Mouse (Mus musculus) liver, embryonic 15.5 days (tissue): ENCODE results near the gene Efr3b. TPM values are rescaled to one million over a fixed set of nuclear protein-coding genes. Genes with fewer than 3 reads are reported as not detected.

Source experiments
- ATAC-seq: fragments of 200-750 bp; cut with Nextera tagmentation; 2 replicates; pipeline ENCODE4 v1.8.0; 2017; ENCODE audit warnings: moderate number of reproducible peaks, mild to moderate bottlenecking, moderate library complexity; ENCODE audit not compliant: insufficient read depth
- H3K27ac ChIP-seq: fragments of 300-500 bp; sonication (generic); replicated peaks from 2 replicates; pipeline ENCODE4 v1.5.1; 2015; ENCODE audit warnings: mild to moderate bottlenecking, inconsistent platforms
- H3K27me3 ChIP-seq: fragments of 300-500 bp; sonication (generic); 2 replicates; pipeline ENCODE4 v1.6.1; 2015; ENCODE audit warnings: mild to moderate bottlenecking, inconsistent platforms
- H3K36me3 ChIP-seq: fragments of 300-500 bp; sonication (generic); replicated peaks from 2 replicates; pipeline ENCODE4 v1.6.1; 2015; ENCODE audit warnings: moderate library complexity, mild to moderate bottlenecking, inconsistent platforms
- H3K4me1 ChIP-seq: fragments of 300-500 bp; sonication (generic); replicated peaks from 2 replicates; pipeline ENCODE4 v1.6.1; 2015; ENCODE audit warnings: inconsistent platforms
- H3K4me2 ChIP-seq: fragments of 300-500 bp; sonication (generic); 2 replicates; pipeline ENCODE4 v1.6.1; 2015; ENCODE audit warnings: moderate library complexity, mild to moderate bottlenecking, inconsistent platforms
- H3K4me3 ChIP-seq: fragments of 300-500 bp; sonication (generic); replicated peaks from 2 replicates; pipeline ENCODE4 v1.5.1; 2015; ENCODE audit warnings: mild to moderate bottlenecking, inconsistent platforms
- H3K9ac ChIP-seq: fragments of 300-500 bp; sonication (generic); 2 replicates; pipeline ENCODE4 v1.6.1; 2015; ENCODE audit warnings: moderate library complexity, mild to moderate bottlenecking, inconsistent platforms
- H3K9me3 ChIP-seq: fragments of 300-500 bp; sonication (generic); replicated peaks from 2 replicates; pipeline ENCODE4 v1.6.1; 2016; ENCODE audit warnings: inconsistent platforms
- WGBS: fragments of 180-500 bp; shearing (Covaris S2); methylation state at CpG from one replicate; pipeline ENCODE4 v1.1.7; 2015; ENCODE audit warnings: mixed read lengths; ENCODE audit not compliant: insufficient replicate concordance; 5-methylcytosine and 5-hydroxymethylcytosine counted together
- polyA plus RNA-seq: library from polyadenylated mRNA; unstranded; fragments of >200 nt; fragmentation: Nextera tagmentation; extraction: Ambion mirVana; gene quantifications from 2 replicates; pipeline ENCODE4 v1.2.1, GENCODE M21; 2015

The Efr3b gene
- polyA plus RNA-seq, 1 experiment from 2014 or later = 0.09 TPM

DNA sequence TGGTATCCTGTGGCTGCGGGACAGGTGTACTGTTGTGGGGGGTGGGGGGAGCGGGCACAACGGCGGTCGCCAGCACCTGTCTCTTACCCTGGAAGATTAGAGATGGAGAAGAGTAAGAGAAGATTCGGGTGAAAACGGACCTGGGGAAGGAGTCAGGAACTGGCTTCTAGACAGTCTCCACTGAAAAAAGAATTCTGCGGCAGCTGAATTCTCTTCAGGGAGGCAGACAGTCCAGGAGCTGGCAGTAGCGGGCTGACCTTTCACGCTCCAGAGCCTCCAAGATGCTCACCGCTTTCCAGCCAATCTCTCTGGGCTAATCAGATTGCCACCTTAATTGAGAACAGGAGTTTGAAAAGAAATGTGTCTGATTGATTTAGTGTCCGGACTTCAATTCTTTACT lies 30.0 kb downstream of the Efr3b start:
- no peak for ATAC-seq
- Histone ChIP-seq H3K9ac (no peak overlapping the region), H3K4me3 (no peak overlapping the region), H3K4me1 (no peaks in the 10 kb centered on the region), H3K27me3 (no peaks in the 10 kb centered on the region), H3K36me3 (no peaks in the 10 kb centered on the region), H3K27ac (no peak overlapping the region), H3K9me3 (no peaks in the 10 kb centered on the region), H3K4me2 (no peak overlapping the region)
- WGBS = 74% methylated on average over 12 of the region's 12 CpGs

DNA sequence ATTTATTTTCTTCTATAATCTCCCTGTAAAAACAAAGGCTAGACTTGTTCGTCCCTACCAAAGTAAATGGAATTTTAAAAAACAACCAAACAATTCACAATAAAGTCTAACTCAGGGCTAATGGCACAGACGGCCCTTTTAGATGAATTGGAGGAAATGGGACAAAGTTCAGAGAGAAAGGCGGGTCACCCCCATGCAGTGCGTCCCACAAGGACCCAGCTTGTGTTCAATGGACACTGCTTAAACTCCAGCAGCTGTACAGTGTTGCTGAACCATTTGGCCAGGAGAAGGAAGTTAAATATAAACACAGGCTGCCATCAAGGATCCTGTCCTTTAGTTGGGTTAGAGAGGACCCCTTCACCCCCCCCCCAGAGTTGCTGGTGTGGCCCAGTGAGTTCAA lies 30.9 kb downstream of the Efr3b start:
- H3K9me3 ChIP-seq = no peaks in the 10 kb centered on the region
- no peak for ATAC-seq
- no peak overlapping the region for H3K27ac ChIP-seq
- 31% methylated on average over 4 of the region's 4 CpGs for WGBS
- H3K4me3 ChIP-seq = no peak overlapping the region
- H3K36me3 ChIP-seq = no peaks in the 10 kb centered on the region
- no peak overlapping the region for H3K9ac ChIP-seq
- H3K4me1 ChIP-seq = no peaks in the 10 kb centered on the region
- no peak overlapping the region for H3K4me2 ChIP-seq
- H3K27me3 ChIP-seq = no peaks in the 10 kb centered on the region

DNA sequence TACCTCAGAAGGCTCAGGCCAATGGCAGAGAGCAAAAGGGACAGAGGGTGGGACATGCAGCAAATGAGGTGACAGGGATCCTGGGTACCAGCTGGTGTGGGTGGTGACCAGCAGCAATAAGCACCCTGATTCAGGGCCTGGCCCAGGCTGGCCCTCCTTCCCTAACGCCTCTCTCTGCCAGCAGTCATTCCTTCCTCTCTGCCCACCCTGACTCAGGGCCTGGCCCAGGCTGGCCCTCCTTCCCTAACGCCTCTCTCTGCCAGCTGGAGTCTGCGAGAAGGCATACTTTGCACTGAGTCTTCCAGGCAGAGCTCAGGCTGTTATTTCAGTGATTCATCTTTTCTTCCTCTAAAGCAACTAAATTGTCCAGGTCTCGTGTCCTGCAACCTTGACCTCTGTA lies 31.5 kb downstream of the Efr3b start:
- Histone ChIP-seq H3K4me1 (no peaks in the 10 kb centered on the region), H3K27ac (no peak overlapping the region), H3K9me3 (no peaks in the 10 kb centered on the region), H3K9ac (no peak overlapping the region), H3K27me3 (no peaks in the 10 kb centered on the region), H3K36me3 (no peaks in the 10 kb centered on the region), H3K4me3 (no peak overlapping the region), H3K4me2 (no peak overlapping the region)
- ATAC-seq = no peak
- 52% methylated on average over 4 of the region's 4 CpGs for WGBS

DNA sequence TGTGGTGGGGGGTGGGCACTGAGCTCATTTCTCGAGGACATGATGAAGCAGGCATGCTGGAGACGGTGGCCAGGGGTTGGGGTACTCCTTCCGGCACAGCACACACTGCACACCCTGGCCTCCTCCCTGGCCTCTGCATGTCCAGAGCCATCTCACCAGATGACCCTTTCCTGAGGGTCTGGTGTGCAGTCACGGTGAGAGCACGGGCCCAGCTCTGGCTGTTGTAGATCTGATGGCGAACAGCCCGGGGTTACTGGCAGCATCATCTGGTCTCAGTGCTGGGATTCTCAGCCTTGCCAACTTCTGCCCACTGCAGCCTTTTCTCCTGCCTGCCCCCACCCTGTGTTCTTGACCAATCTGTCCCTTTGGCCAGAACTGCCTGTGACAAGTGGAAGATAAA lies 32.6 kb downstream of the Efr3b start:
- H3K4me3 ChIP-seq = no peak overlapping the region
- H3K36me3 ChIP-seq = no peaks in the 10 kb centered on the region
- no peaks in the 10 kb centered on the region for H3K9me3 ChIP-seq
- no peaks in the 10 kb centered on the region for H3K27me3 ChIP-seq
- no peak overlapping the region for H3K4me2 ChIP-seq
- no peaks in the 10 kb centered on the region for H3K4me1 ChIP-seq
- no peak overlapping the region for H3K27ac ChIP-seq
- WGBS = 64% methylated on average over 7 of the region's 7 CpGs
- H3K9ac ChIP-seq = no peak overlapping the region
- ATAC-seq = no peak

DNA sequence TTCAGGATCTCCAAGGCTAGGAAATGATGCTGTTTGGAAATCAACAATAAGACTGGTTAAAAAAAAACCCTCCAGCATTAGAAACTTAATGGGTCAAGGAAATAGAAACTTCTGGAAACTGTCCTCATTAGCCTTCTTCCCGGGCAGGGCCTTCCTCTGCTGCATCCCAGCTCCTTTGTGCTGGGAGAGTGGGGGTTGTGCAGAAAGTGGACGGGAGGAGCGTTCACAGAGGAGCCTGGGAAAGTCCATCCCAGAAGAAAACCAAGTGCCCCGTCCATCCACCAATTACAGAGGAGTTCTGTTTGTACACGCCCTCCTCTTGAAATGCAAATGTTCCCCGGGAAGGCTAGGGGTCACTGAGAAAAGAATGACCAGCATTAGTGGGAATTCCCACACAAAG lies 34.1 kb downstream of the Efr3b start:
- Histone ChIP-seq H3K4me3 (no peak overlapping the region), H3K36me3 (no peaks in the 10 kb centered on the region), H3K27me3 (no peaks in the 10 kb centered on the region), H3K9me3 (no peaks in the 10 kb centered on the region), H3K4me1 (no peaks in the 10 kb centered on the region), H3K27ac (no peak overlapping the region), H3K4me2 (no peak overlapping the region), H3K9ac (no peak overlapping the region)
- no peak for ATAC-seq
- WGBS = 21% methylated on average over 6 of the region's 6 CpGs

DNA sequence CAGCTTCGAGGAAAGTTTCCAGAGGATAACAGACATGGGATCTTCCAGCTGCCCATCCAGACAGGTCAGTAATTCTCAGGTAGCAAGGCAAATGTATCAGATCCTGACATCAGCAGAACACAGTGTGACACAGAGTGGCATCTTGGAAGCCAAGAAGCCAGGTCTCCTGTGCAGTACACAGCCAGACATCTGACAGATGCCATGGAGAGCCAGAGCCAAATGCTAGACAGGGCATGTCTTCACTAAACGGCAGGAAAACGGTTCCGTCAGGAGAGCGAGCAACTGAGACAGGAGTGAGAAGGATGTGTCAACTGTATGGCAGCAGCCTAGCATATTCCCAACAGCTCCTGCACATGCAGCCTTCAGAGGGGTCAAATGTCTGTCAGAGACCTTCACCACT lies 38.3 kb downstream of the Efr3b start:
- Histone ChIP-seq H3K4me2 (no peak overlapping the region), H3K27ac (no peak overlapping the region), H3K9ac (no peak overlapping the region), H3K27me3 (no peaks in the 10 kb centered on the region), H3K4me1 (no peaks in the 10 kb centered on the region), H3K4me3 (no peak overlapping the region), H3K36me3 (no peaks in the 10 kb centered on the region), H3K9me3 (no peaks in the 10 kb centered on the region)
- 81% methylated on average over 5 of the region's 5 CpGs for WGBS
- no peak for ATAC-seq

DNA sequence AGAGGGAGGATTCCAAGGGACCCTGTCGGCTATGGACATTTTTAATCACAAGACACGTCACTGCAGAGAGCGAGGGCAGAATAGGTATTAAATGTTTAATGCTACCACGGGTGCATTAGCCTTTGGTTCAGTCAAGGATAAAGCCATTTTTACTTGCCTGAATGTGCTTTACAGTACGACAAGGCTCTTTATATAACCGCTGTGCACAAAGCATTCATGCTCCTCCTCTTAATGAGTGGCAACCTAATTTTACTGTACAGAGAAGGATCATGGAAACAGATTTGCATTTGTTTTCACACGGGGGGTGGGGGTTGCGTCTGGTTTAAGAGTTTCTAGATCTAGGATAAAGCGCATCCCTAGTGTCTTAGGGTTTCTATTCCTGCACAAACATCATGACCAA lies 42.0 kb downstream of the Efr3b start:
- H3K36me3 ChIP-seq = no peaks in the 10 kb centered on the region

DNA sequence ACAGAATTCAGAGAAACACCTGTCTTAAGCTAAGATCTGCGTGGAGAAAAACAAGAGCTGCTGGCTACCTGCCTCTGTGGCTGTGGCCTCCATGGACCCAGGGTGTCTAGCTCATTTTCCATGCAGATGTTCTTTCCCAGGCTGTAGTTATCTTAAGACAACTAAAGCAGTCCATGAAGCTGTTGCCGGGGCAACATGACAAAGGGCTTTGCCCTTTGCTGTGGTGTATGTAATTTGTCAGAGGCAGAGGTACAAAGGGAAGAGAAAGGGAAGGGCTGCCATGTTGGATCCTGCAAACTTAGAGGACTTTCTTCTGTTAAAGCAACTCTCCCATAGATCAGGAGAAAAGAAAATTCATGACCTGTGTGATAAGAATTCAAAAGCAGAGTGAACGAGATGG lies 47.7 kb downstream of the Efr3b start:
- H3K4me3 ChIP-seq = no peak overlapping the region
- 71% methylated on average over 3 of the region's 3 CpGs for WGBS
- no peak overlapping the region for H3K4me2 ChIP-seq
- H3K4me1 ChIP-seq = no peaks in the 10 kb centered on the region
- no peak for ATAC-seq
- H3K9me3 ChIP-seq = no peaks in the 10 kb centered on the region
- H3K9ac ChIP-seq = no peak overlapping the region
- no peaks in the 10 kb centered on the region for H3K27me3 ChIP-seq
- H3K27ac ChIP-seq = no peak overlapping the region
- no peaks in the 10 kb centered on the region for H3K36me3 ChIP-seq

More for the DNA sequence above, 42.0 kb downstream of the Efr3b start:
- ATAC-seq = no peak
- no peak overlapping the region for H3K4me3 ChIP-seq
- H3K27me3 ChIP-seq = no peaks in the 10 kb centered on the region
- H3K9ac ChIP-seq = no peak overlapping the region
- no peaks in the 10 kb centered on the region for H3K9me3 ChIP-seq
- H3K4me1 ChIP-seq = no peaks in the 10 kb centered on the region
- H3K27ac ChIP-seq = no peak overlapping the region
- 64% methylated on average over 9 of the region's 9 CpGs for WGBS
- no peak overlapping the region for H3K4me2 ChIP-seq

DNA sequence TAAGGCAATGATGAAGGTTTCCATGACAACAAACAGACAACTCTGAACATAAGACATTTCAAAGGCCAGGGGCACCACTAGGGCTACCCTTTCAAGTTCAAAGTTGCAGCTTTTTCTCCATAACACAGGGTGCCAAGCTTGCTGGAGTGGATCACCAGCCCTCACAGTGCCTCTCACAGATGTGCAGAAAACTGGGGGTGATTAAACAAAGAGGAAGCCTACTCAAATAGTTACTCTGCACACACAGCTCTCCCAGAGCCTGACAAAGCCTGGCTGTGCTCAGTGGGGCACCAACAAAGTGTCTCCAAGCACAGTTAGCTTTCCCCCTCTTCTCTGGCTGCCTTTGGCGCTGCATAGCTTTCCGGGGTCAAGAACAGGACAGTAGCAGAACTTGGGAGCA lies 48.8 kb downstream of the Efr3b start:
- Histone ChIP-seq H3K36me3 (no peaks in the 10 kb centered on the region), H3K27me3 (no peaks in the 10 kb centered on the region), H3K27ac (no peak overlapping the region), H3K4me3 (no peak overlapping the region), H3K9ac (no peak overlapping the region), H3K4me2 (no peak overlapping the region), H3K4me1 (no peaks in the 10 kb centered on the region), H3K9me3 (no peaks in the 10 kb centered on the region)
- ATAC-seq = no peak
- WGBS = 25% methylated on average over 2 of the region's 2 CpGs

DNA sequence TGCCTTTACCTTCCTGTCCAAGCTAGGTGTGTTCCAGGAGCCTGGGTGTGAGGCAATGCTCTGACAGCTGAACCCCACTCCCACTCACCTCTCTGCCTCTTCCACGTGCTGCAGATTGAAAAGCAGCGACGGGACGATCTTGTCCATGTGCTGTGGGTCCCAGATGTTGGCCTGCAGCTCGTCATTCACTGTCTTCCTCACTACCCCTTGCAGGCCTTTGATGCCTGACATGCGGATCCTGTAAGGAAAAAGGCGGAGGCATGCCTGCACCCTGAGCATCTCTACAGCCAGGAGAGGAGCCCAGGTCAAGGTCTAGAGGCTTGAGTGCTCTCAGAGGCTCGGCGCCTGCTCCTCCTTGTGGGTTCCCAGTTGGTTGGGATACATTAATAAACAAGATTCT lies 54.3 kb downstream of the Efr3b start:
- Histone ChIP-seq H3K4me1 (peaks cover 15% of the 10 kb centered on the region), H3K4me3 (no peak overlapping the region), H3K27me3 (peaks cover 26% of the 10 kb centered on the region), H3K9me3 (no peaks in the 10 kb centered on the region), H3K36me3 (no peaks in the 10 kb centered on the region), H3K27ac (no peak overlapping the region), H3K4me2 (no peak overlapping the region), H3K9ac (no peak overlapping the region)
- ATAC-seq = no peak
- WGBS = 61% methylated on average over 9 of the region's 9 CpGs

DNA sequence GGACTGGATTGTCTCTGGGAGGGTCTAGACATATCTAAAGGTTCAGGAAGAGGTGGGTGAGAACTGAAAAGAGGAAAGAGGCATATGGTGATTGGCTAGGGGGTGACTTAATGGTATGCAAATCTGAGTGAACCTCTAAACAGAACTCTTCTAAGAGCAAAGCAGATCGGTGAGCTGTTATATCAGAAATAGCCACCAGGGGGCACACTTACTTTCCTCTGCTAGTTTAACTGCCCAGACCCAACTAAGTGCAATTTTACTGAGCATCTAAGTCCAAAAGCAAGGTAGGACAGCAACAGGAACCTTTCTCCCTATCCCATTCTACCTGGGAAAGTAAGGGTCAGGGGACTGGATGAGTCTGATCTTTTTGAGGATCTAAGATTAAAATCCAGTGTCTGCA lies 55.0 kb downstream of the Efr3b start:
- H3K4me1 ChIP-seq = peaks cover 15% of the 10 kb centered on the region
- H3K9ac ChIP-seq = no peak overlapping the region
- H3K4me2 ChIP-seq = no peak overlapping the region
- H3K27ac ChIP-seq = no peak overlapping the region
- H3K36me3 ChIP-seq = no peaks in the 10 kb centered on the region
- no peak overlapping the region for H3K4me3 ChIP-seq
- no peak for ATAC-seq
- H3K27me3 ChIP-seq = peaks cover 26% of the 10 kb centered on the region
- H3K9me3 ChIP-seq = no peaks in the 10 kb centered on the region
- WGBS = 0% methylated on average over 1 of the region's 1 CpGs

DNA sequence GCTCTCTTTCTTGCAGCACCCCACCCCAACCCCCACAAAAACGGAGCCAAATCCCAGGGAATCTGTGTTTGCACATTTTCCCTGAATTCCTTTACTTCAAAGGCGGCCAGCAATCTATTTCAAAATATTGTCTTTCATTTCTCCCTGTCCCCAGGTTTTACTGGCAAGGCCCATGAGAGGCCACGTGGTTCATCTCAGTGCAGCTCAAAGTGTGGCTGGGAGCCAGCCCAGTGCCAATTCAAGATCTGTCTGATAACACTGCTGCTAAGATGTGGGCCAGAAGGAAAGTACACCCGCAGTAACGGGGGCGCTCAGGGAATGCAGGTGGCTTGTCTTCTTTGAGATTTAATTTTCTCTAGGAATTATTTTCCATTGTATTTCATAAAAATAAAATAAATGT lies 56.5 kb downstream of the Efr3b start:
- H3K4me3 ChIP-seq = no peak overlapping the region
- H3K9me3 ChIP-seq = no peaks in the 10 kb centered on the region
- 16% methylated on average over 6 of the region's 6 CpGs for WGBS
- H3K27me3 ChIP-seq = peaks cover 26% of the 10 kb centered on the region
- H3K9ac ChIP-seq = no peak overlapping the region
- peaks cover 15% of the 10 kb centered on the region for H3K4me1 ChIP-seq
- peak overlapping the region; percentile 69 for H3K4me2 ChIP-seq
- no peak overlapping the region for H3K27ac ChIP-seq
- ATAC-seq = no peak
- no peaks in the 10 kb centered on the region for H3K36me3 ChIP-seq
